Mouse (Mus musculus): Measurements from ENCODE around the gene 4921507P07Rik.
A peak's percentile ranks its signal among the peaks of the same experiment; 100 is the strongest.
"Not testable (repeated sequence)": the region's sequence is repeated elsewhere in the genome, so short reads cannot be mapped to it uniquely, and the experiment has no call there.

The 4921507P07Rik gene

GRCm38 (mm10) chr6:50558877-50559276 is 37.6 kb downstream of the 4921507P07Rik start:
- no peak for DNase-seq (ENCODE audit: low read depth, low spot score)

GRCm38 (mm10) chr6:50557566-50557965 is 38.9 kb downstream of the 4921507P07Rik start:
- DNase-seq (ENCODE audit: low read depth, low spot score): no peak

GRCm38 (mm10) chr6:50554223-50554622 is 42.2 kb downstream of the 4921507P07Rik start:
- not testable (repeated sequence) for DNase-seq (ENCODE audit: low read depth, low spot score)

- DNase-seq (ENCODE audit: low read depth, low spot score): no peak
Observed at GRCm38 (mm10) chr6:50552881-50553518, 43.4 kb downstream of the 4921507P07Rik start.

GRCm38 (mm10) chr6:50549791-50550190 is 46.6 kb downstream of the 4921507P07Rik start:
- DNase-seq (ENCODE audit: low read depth, low spot score): no peak

GRCm38 (mm10) chr6:50549051-50549450 is 47.4 kb downstream of the 4921507P07Rik start:
- DNase-seq (ENCODE audit: low read depth, low spot score): no peak

GRCm38 (mm10) chr6:50545412-50546043 is 50.9 kb downstream of the 4921507P07Rik start:
- no peak for DNase-seq (ENCODE audit: low read depth, low spot score)

GRCm38 (mm10) chr6:50542535-50542934 is 53.9 kb downstream of the 4921507P07Rik start:
- no peak for DNase-seq (ENCODE audit: low read depth, low spot score)

- no peak for DNase-seq (ENCODE audit: low read depth, low spot score)
Observed at GRCm38 (mm10) chr6:50539641-50540040, 56.8 kb downstream of the 4921507P07Rik start.

- peak; percentile 75 for DNase-seq (ENCODE audit: low read depth, low spot score)
Observed at GRCm38 (mm10) chr6:50536461-50536892, 60.0 kb downstream of the 4921507P07Rik start.

GRCm38 (mm10) chr6:50535346-50535745 is 61.1 kb downstream of the 4921507P07Rik start:
- DNase-seq (ENCODE audit: low read depth, low spot score): no peak

- no peak for DNase-seq (ENCODE audit: low read depth, low spot score)
Observed at GRCm38 (mm10) chr6:50531920-50532319, 64.5 kb downstream of the 4921507P07Rik start.

- no peak for DNase-seq (ENCODE audit: low read depth, low spot score)
Observed at GRCm38 (mm10) chr6:50531003-50531402, 65.4 kb downstream of the 4921507P07Rik start.

- no peak for DNase-seq (ENCODE audit: low read depth, low spot score)
Observed at GRCm38 (mm10) chr6:50529194-50529593, 67.2 kb downstream of the 4921507P07Rik start.

GRCm38 (mm10) chr6:50527416-50527815 is 69.0 kb downstream of the 4921507P07Rik start:
- DNase-seq (ENCODE audit: low read depth, low spot score): no peak

GRCm38 (mm10) chr6:50526597-50527024 is 69.8 kb downstream of the 4921507P07Rik start:
- peak; percentile 65 for DNase-seq (ENCODE audit: low read depth, low spot score)

- no peak for DNase-seq (ENCODE audit: low read depth, low spot score)
Observed at GRCm38 (mm10) chr6:50525846-50526245, 70.6 kb downstream of the 4921507P07Rik start.

GRCm38 (mm10) chr6:50524261-50524896 is 72.1 kb downstream of the 4921507P07Rik start:
- DNase-seq (ENCODE audit: low read depth, low spot score): no peak

Data from embryo, embryonic 11.5 days (tissue).